Mouse (Mus musculus) lung, postnatal 0 days (tissue): Measurements from ENCODE around the gene Purb. TPM values are rescaled to one million over a fixed set of nuclear protein-coding genes. Genes with fewer than 3 reads are reported as not detected.
A peak's percentile ranks its signal among the peaks of the same experiment; 100 is the strongest.

ENCODE experiments used
- ATAC-seq: fragments of 200-750 bp; cut with Nextera tagmentation; 2 replicates; pipeline ENCODE4 v1.8.0; 2017; ENCODE audit warnings: moderate library complexity
- DNase-seq: peaks from one replicate; pipeline ENCODE4 v3.0.0-alpha.2; 2016; ENCODE audit warnings: low spot score
- H3K27ac ChIP-seq: fragments of 300-500 bp; sonication (generic); 2 replicates; pipeline ENCODE4 v1.5.1; 2014; ENCODE audit warnings: antibody characterized with exemption, mild to moderate bottlenecking, low read length, mixed read lengths
- H3K27me3 ChIP-seq: fragments of 300-500 bp; sonication (generic); replicated peaks from 2 replicates; pipeline ENCODE4 v1.6.1; 2014; ENCODE audit warnings: low read length, mixed read lengths; ENCODE audit not compliant: insufficient read depth
- H3K36me3 ChIP-seq: fragments of 300-500 bp; sonication (generic); 2 replicates; pipeline ENCODE4 v1.6.1; 2014; ENCODE audit warnings: low read length, mixed read lengths; ENCODE audit not compliant: insufficient read depth
- H3K4me1 ChIP-seq: fragments of 300-500 bp; sonication (generic); 2 replicates; pipeline ENCODE4 v1.6.1; 2014; ENCODE audit warnings: antibody characterized with exemption, low read depth, low read length, mixed read lengths; ENCODE audit not compliant: insufficient read depth
- H3K4me2 ChIP-seq: fragments of 300-500 bp; sonication (generic); replicated peaks from 2 replicates; pipeline ENCODE4 v1.6.1; 2014; ENCODE audit warnings: low read depth, mild to moderate bottlenecking, low read length, moderate library complexity, mixed read lengths
- H3K4me3 ChIP-seq: fragments of 300-500 bp; sonication (generic); 2 replicates; pipeline ENCODE4 v1.5.1; 2014; ENCODE audit warnings: low read depth, low read length
- H3K9ac ChIP-seq: fragments of 300-500 bp; sonication (generic); replicated peaks from 2 replicates; pipeline ENCODE4 v1.6.1; 2014; ENCODE audit warnings: low read depth, mild to moderate bottlenecking
- H3K9me3 ChIP-seq: fragments of 300-500 bp; sonication (generic); 2 replicates; pipeline ENCODE4 v1.6.1; 2016; ENCODE audit warnings: low read length, mixed read lengths
- CTCF ChIP-seq: IDR thresholded peaks from 2 replicates; pipeline ENCODE4 v1.5.1; 2016; ENCODE audit warnings: antibody characterized with exemption, mild to moderate bottlenecking
- EP300 ChIP-seq: IDR thresholded peaks from 2 replicates; pipeline ENCODE4 v1.6.1; 2016; ENCODE audit warnings: antibody characterized with exemption, mild to moderate bottlenecking, control low read depth
- WGBS: fragments of 180-500 bp; shearing (Covaris S2); extraction: QIAGEN DNeasy Blood & Tissue Kit; methylation state at CpG from one replicate; pipeline ENCODE4 v1.1.7; 2014; 5-methylcytosine and 5-hydroxymethylcytosine counted together
- polyA plus RNA-seq: library from polyadenylated mRNA; unstranded; fragments of >200 nt; fragmentation: Nextera tagmentation; extraction: Ambion mirVana; gene quantifications from 2 replicates; pipeline ENCODE4 v1.2.1, GENCODE M21; 2015

Gene Purb
- polyA plus RNA-seq, 1 experiment from 2014 or later = 21.4 TPM

DNA sequence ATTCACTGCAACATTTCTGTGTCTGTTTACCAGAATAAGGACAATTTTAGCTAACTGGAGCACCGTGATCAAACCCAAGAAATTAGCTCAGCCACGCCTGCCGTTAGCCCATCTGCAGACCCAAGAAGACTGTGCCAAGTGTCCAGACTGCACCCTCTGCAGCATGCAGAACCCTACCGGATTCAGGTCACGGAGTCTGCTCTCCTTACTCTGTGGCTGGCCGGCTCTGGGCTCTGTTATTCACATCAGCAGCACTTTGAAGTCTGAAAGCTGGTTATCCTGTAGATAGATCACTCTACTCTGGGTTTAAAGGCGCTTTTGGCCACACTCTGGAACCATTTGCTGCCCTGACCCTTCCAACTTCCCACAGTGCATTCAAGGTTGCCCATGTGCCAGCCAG lies 4.5 kb upstream of the Purb start:
- Histone ChIP-seq H3K9ac (no peak overlapping the region), H3K4me1 (no peaks in the 10 kb centered on the region), H3K36me3 (no peaks in the 10 kb centered on the region), H3K9me3 (no peaks in the 10 kb centered on the region), H3K4me3 (no peak overlapping the region), H3K27me3 (no peaks in the 10 kb centered on the region), H3K27ac (no peak overlapping the region), H3K4me2 (no peak overlapping the region)
- TF ChIP-seq EP300 (no peak), CTCF (no peak)
- ATAC-seq (no peak), DNase-seq (no peak)
- WGBS = 75% methylated on average over 7 of the region's 7 CpGs

DNA sequence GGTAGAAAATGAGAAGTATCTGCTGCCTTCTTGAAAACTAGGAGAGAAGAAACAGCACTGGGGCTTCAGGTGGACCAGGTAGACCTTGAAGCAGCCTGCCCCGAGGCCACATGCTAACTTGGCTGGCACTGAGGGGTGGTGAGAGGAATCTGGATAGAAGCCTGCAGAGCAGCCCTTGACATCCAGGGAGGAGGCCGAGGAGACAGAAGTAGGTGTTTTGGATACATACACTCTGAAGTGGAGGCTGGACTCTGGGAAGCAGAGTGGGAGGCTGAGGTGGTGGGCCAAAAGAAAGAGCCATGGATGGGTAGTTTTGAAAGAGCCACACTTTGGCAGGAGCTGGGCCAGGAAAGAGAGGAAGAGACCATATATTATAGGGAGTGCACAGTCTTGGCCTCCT lies 3.5 kb upstream of the Purb start:
- no peak for ATAC-seq
- Histone ChIP-seq H3K9me3 (no peaks in the 10 kb centered on the region), H3K27me3 (no peaks in the 10 kb centered on the region), H3K4me3 (no peak overlapping the region), H3K27ac (no peak overlapping the region), H3K9ac (no peak overlapping the region), H3K4me1 (peaks cover 3% of the 10 kb centered on the region; the same call in 1 of the 2 replicates), H3K4me2 (no peak overlapping the region), H3K36me3 (no peaks in the 10 kb centered on the region)
- DNase-seq = no peak
- TF ChIP-seq EP300 (no peak), CTCF (no peak)
- 64% methylated on average over 2 of the region's 2 CpGs for WGBS

DNA sequence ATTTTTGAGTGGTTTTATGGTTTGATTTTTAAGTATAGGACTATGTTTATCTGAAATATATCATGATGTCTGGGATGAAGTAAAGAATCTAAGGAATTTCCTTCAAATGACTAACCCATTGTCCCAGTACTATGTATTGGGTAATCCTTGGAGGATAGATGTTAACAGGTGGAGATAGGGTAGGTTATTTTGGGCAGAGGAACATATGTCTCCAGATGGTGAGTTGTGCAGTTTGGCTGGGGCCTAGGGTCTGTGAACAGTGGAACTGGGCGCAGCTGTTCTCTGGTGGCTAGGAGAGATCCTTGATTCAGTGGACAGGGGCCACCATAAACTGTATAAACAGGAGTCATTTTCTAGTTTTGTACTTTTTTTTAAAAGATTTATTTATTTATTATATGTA lies 1.6 kb upstream of the Purb start:
- DNase-seq (no peak), ATAC-seq (no peak)
- H3K9ac ChIP-seq = no peak overlapping the region
- H3K36me3 ChIP-seq = no peaks in the 10 kb centered on the region
- peaks cover 8% of the 10 kb centered on the region; the same call in 1 of the 2 replicates for H3K4me1 ChIP-seq
- H3K27ac ChIP-seq = no peak overlapping the region
- H3K27me3 ChIP-seq = no peaks in the 10 kb centered on the region
- no peak for TF ChIP-seq EP300
- no peak for TF ChIP-seq CTCF
- H3K4me2 ChIP-seq = no peak overlapping the region
- WGBS = 100% methylated on average over 1 of the region's 1 CpGs
- no peak overlapping the region for H3K4me3 ChIP-seq
- H3K9me3 ChIP-seq = no peaks in the 10 kb centered on the region

DNA sequence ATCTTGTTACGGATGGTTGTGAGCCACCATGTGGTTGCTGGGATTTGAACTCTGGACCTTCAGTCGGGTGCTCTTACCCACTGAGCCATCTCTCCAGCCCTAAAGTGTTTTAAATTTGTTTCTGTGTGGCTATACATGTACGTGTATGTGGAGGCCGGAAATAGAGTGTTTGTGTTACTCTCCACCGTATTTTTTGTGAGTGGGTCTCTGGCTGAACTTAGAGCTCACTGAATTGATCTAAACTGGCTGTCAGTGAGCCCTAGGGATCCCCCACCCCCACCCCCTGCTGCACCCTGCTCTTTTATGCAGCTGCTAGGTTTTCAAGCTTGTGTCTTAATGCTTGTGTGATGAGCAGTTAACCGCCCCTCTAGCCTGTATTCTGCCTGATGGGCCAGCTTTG lies 1.2 kb upstream of the Purb start:
- H3K4me1 ChIP-seq = peaks cover 8% of the 10 kb centered on the region; the same call in 1 of the 2 replicates
- no peak overlapping the region for H3K4me3 ChIP-seq
- no peaks in the 10 kb centered on the region for H3K27me3 ChIP-seq
- ATAC-seq (no peak), DNase-seq (no peak)
- no peak overlapping the region for H3K4me2 ChIP-seq
- H3K36me3 ChIP-seq = no peaks in the 10 kb centered on the region
- TF ChIP-seq CTCF (no peak), EP300 (no peak)
- 65% methylated on average over 6 of the region's 6 CpGs for WGBS
- H3K9me3 ChIP-seq = no peaks in the 10 kb centered on the region
- no peak overlapping the region for H3K27ac ChIP-seq
- no peak overlapping the region for H3K9ac ChIP-seq

DNA sequence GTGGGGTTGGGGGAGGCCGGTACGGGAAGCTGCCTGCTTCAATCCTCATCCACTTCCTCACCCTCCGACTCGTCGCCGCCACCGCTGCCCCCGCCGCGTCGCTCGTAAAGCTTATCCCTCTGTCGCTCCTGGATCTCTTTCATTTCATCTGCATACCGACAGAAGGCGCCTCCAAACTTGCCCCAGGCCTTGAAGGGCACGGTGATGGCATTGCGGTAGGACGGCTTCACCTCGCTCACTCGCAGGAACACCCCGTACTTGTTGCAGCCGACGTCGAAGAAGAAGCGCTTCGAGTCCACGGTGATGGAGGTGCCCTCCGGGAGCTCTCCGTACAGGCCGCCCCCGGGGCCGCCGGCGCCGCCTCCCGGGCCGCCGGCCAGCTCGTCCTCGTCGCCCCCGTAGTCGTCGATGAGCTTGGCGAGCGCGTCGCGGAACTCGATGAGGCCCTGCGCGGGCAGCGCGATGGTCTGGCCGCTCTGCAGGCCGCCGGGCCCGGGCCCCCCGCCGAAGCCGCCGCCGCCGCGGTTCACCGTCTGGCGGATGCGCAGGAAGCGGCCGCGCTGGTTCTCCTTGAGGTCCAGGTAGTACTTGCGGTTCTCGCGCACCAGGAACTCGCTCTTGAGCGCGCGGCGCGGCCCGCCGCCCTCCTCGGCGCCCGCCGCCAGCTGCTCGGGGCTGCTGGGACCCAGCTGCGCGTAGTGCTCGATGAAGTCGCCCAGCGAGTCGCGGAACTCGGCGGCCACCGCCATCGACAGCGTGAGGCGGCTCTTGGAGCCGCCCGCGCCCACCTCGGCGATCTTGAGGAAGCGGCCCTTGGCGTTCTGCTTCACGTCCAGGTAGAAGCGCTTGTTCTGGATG lies 614 bp downstream of the Purb start:
- H3K4me2 ChIP-seq = peak overlapping the region; percentile 83

DNA sequence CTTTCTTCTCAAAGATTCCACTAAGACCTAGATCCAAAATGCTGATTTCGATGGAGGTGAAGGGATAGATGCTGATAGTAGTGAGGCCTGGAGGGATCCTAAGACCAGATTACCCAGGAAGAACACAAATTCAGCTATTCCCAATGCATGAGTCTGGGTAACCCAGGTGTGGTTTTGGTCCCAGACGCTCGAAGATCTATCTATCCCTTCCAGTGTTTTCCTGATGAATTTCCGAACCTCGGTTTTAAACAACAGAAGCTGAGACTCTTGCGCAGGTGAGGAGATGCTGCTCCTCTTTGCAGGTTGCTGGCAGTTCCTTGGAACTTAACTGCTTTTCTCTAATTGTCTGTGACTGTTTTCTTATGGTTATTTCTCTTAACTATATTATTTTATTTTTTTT lies 1.3 kb downstream of the Purb start:
- peak overlapping the region; percentile 93 for H3K9ac ChIP-seq
- H3K9me3 ChIP-seq = no peaks in the 10 kb centered on the region
- H3K27me3 ChIP-seq = no peaks in the 10 kb centered on the region
- H3K4me3 ChIP-seq = peak overlapping the region; percentile 86
- ATAC-seq (no peak), DNase-seq (no peak)
- H3K27ac ChIP-seq = peak overlapping the region; percentile 99
- H3K4me2 ChIP-seq = peak overlapping the region; percentile 83
- 21% methylated on average over 6 of the region's 6 CpGs for WGBS
- TF ChIP-seq EP300 = no peak
- no peak for TF ChIP-seq CTCF
- peaks cover 24% of the 10 kb centered on the region; the same call in 1 of the 2 replicates for H3K4me1 ChIP-seq
- H3K36me3 ChIP-seq = no peaks in the 10 kb centered on the region

More for the DNA sequence above, 614 bp downstream of the Purb start:
- peak; percentile 43 for ATAC-seq
- Histone ChIP-seq H3K27me3 (no peaks in the 10 kb centered on the region), H3K4me3 (peak overlapping the region; percentile 86), H3K27ac (peak overlapping the region; percentile 99), H3K9me3 (no peaks in the 10 kb centered on the region), H3K36me3 (no peaks in the 10 kb centered on the region), H3K9ac (peak overlapping the region; percentile 93), H3K4me1 (peaks cover 20% of the 10 kb centered on the region; the same call in 1 of the 2 replicates)
- TF ChIP-seq EP300 (no peak), CTCF (peak; percentile 33)
- peak; percentile 60 for DNase-seq
- under 1% methylated on average over 90 of the region's 109 CpGs for WGBS
